Mouse (Mus musculus) hindbrain, embryonic 11.5 days (tissue): Measurements from ENCODE around the gene Acad11. TPM values are rescaled to one million over a fixed set of nuclear protein-coding genes. Genes with fewer than 3 reads are reported as not detected.

Source experiments
- ATAC-seq: fragments of 200-750 bp; cut with Nextera tagmentation; 2 replicates; pipeline ENCODE4 v1.8.0; 2017; ENCODE audit warnings: mild to moderate bottlenecking, moderate TSS enrichment, moderate library complexity; ENCODE audit not compliant: low FRiP score
- DNase-seq: peaks from one replicate; pipeline ENCODE4 v3.0.0-alpha.2; 2015; ENCODE audit warnings: low spot score
- H3K27ac ChIP-seq: fragments of 300-500 bp; sonication (generic); 2 replicates; pipeline ENCODE4 v1.5.1; 2014; ENCODE audit warnings: mild to moderate bottlenecking, low read depth, low read length
- H3K27me3 ChIP-seq: fragments of 300-500 bp; sonication (generic); 2 replicates; pipeline ENCODE4 v1.6.1; 2014; ENCODE audit warnings: mild to moderate bottlenecking, low read length, moderate library complexity, mixed read lengths; ENCODE audit not compliant: control insufficient read depth, insufficient read depth
- H3K36me3 ChIP-seq: fragments of 300-500 bp; sonication (generic); 2 replicates; pipeline ENCODE4 v1.6.1; 2014; ENCODE audit warnings: mild to moderate bottlenecking, low read length, moderate library complexity, mixed read lengths; ENCODE audit not compliant: control insufficient read depth, insufficient read depth
- H3K4me1 ChIP-seq: fragments of 300-500 bp; sonication (generic); replicated peaks from 2 replicates; pipeline ENCODE4 v1.6.1; 2014; ENCODE audit warnings: low read length, mixed read lengths; ENCODE audit not compliant: control insufficient read depth, insufficient read depth
- H3K4me2 ChIP-seq: fragments of 300-500 bp; sonication (generic); replicated peaks from 2 replicates; pipeline ENCODE4 v1.6.1; 2014; ENCODE audit warnings: mild to moderate bottlenecking, low read depth, low read length
- H3K4me3 ChIP-seq: fragments of 300-500 bp; sonication (generic); 2 replicates; pipeline ENCODE4 v1.5.1; 2014; ENCODE audit warnings: low read depth, low read length
- H3K9ac ChIP-seq: fragments of 300-500 bp; sonication (generic); 2 replicates; pipeline ENCODE4 v1.6.1; 2014; ENCODE audit warnings: low read depth, low read length
- H3K9me3 ChIP-seq: fragments of 300-500 bp; sonication (generic); 2 replicates; pipeline ENCODE4 v1.6.1; 2016; ENCODE audit warnings: low read length; ENCODE audit not compliant: control insufficient read depth
- WGBS: fragments of 180-500 bp; shearing (Covaris S2); extraction: QIAGEN DNeasy Blood & Tissue Kit; methylation state at CpG from one replicate; pipeline ENCODE4 v1.1.7; 2014; 5-methylcytosine and 5-hydroxymethylcytosine counted together
- polyA plus RNA-seq: library from polyadenylated mRNA; unstranded; fragments of >200 nt; fragmentation: Nextera tagmentation; extraction: Ambion mirVana; gene quantifications from 2 replicates; pipeline ENCODE4 v1.2.1, GENCODE M21; 2014

Acad11 gene
- polyA plus RNA-seq, 1 experiment from 2014 or later, result 7.9 TPM

GRCm38 (mm10) chr9:104039031-104039695 is 24.0 kb upstream of the Acad11 start:
- no peaks in the 10 kb centered on the region for H3K9me3 ChIP-seq
- H3K4me3 ChIP-seq, result no peak overlapping the region
- no peak for DNase-seq
- no peaks in the 10 kb centered on the region for H3K4me1 ChIP-seq
- WGBS, result 93% methylated on average over 21 of the region's 21 CpGs
- no peak overlapping the region for H3K4me2 ChIP-seq
- H3K27ac ChIP-seq, result no peak overlapping the region
- no peaks in the 10 kb centered on the region for H3K36me3 ChIP-seq
- no peaks in the 10 kb centered on the region for H3K27me3 ChIP-seq
- H3K9ac ChIP-seq, result no peak overlapping the region
- ATAC-seq, result no peak

GRCm38 (mm10) chr9:104039742-104040141 is 23.4 kb upstream of the Acad11 start:
- H3K4me2 ChIP-seq, result no peak overlapping the region
- DNase-seq (no peak), ATAC-seq (no peak)
- H3K9me3 ChIP-seq, result no peaks in the 10 kb centered on the region
- no peaks in the 10 kb centered on the region for H3K27me3 ChIP-seq
- H3K36me3 ChIP-seq, result no peaks in the 10 kb centered on the region
- no peak overlapping the region for H3K4me3 ChIP-seq
- H3K4me1 ChIP-seq, result no peaks in the 10 kb centered on the region
- no peak overlapping the region for H3K9ac ChIP-seq
- WGBS, result 90% methylated on average over 4 of the region's 4 CpGs
- H3K27ac ChIP-seq, result no peak overlapping the region

GRCm38 (mm10) chr9:104040362-104040761 is 22.8 kb upstream of the Acad11 start, which contains the start of gene Gm28305:
Gene Gm28305 (plus strand): TSS chr9:104040662.
- H3K27ac ChIP-seq, result no peak within 1 kb of the TSS
- no peak within 1 kb of the TSS for H3K4me2 ChIP-seq
- no peaks in the 10 kb centered on the region for H3K27me3 ChIP-seq
- WGBS, result 72% methylated on average over 2 of the region's 2 CpGs
- DNase-seq (no peak), ATAC-seq (no peak)
- H3K4me3 ChIP-seq, result no peak within 1 kb of the TSS
- no peaks in the 10 kb centered on the region for H3K9me3 ChIP-seq
- no peaks in the 10 kb centered on the region for H3K4me1 ChIP-seq
- H3K9ac ChIP-seq, result no peak within 1 kb of the TSS
- no peaks in the 10 kb centered on the region for H3K36me3 ChIP-seq

GRCm38 (mm10) chr9:104043676-104044075 is 19.5 kb upstream of the Acad11 start:
- Histone ChIP-seq H3K4me3 (no peak overlapping the region), H3K9ac (no peak overlapping the region), H3K9me3 (no peaks in the 10 kb centered on the region), H3K4me1 (no peaks in the 10 kb centered on the region), H3K4me2 (no peak overlapping the region), H3K27ac (no peak overlapping the region), H3K27me3 (no peaks in the 10 kb centered on the region), H3K36me3 (no peaks in the 10 kb centered on the region)
- ATAC-seq, result no peak
- WGBS, result 89% methylated on average over 4 of the region's 4 CpGs
- DNase-seq, result no peak

- Histone ChIP-seq H3K4me2 (no peak overlapping the region), H3K4me3 (no peak overlapping the region), H3K4me1 (no peaks in the 10 kb centered on the region), H3K27ac (no peak overlapping the region), H3K9me3 (no peaks in the 10 kb centered on the region), H3K27me3 (no peaks in the 10 kb centered on the region), H3K36me3 (peaks cover 15% of the 10 kb centered on the region), H3K9ac (no peak overlapping the region)
- ATAC-seq (no peak), DNase-seq (no peak)
- 91% methylated on average over 6 of the region's 6 CpGs for WGBS
These were observed 12.1 kb upstream of the Acad11 start for GRCm38 (mm10) chr9:104051028-104051427.

GRCm38 (mm10) chr9:104062430-104063243 is 540 bp upstream of the Acad11 start, which contains the start of gene Uba5:
Gene Uba5 (minus strand): TSS chr9:104063134.
- DNase-seq (peak; percentile 84), ATAC-seq (peak; percentile 85)
- Histone ChIP-seq H3K4me2 (peak within 1 kb of the TSS; percentile 84), H3K36me3 (no peaks in the 10 kb centered on the region), H3K9me3 (no peaks in the 10 kb centered on the region), H3K4me1 (peaks cover 9% of the 10 kb centered on the region; the same call in 1 of the 2 replicates), H3K9ac (peak within 1 kb of the TSS; percentile 82), H3K27ac (no peak within 1 kb of the TSS), H3K27me3 (no peaks in the 10 kb centered on the region), H3K4me3 (peak within 1 kb of the TSS; percentile 81)
- WGBS, result under 1% methylated on average over 56 of the region's 59 CpGs

GRCm38 (mm10) chr9:104064571-104064970 is 1.4 kb downstream of the Acad11 start:
- ATAC-seq, result no peak
- H3K9me3 ChIP-seq, result no peaks in the 10 kb centered on the region
- no peak overlapping the region for H3K4me3 ChIP-seq
- H3K27ac ChIP-seq, result no peak overlapping the region
- H3K9ac ChIP-seq, result no peak overlapping the region
- no peaks in the 10 kb centered on the region for H3K36me3 ChIP-seq
- peaks cover 9% of the 10 kb centered on the region; the same call in 1 of the 2 replicates for H3K4me1 ChIP-seq
- no peaks in the 10 kb centered on the region for H3K27me3 ChIP-seq
- 46% methylated on average over 1 of the region's 1 CpGs for WGBS
- no peak overlapping the region for H3K4me2 ChIP-seq
- no peak for DNase-seq

GRCm38 (mm10) chr9:104070241-104070640 is 7.1 kb downstream of the Acad11 start:
- Histone ChIP-seq H3K9me3 (no peaks in the 10 kb centered on the region), H3K27ac (no peak overlapping the region), H3K27me3 (no peaks in the 10 kb centered on the region), H3K4me1 (no peaks in the 10 kb centered on the region), H3K4me2 (no peak overlapping the region), H3K4me3 (no peak overlapping the region), H3K9ac (no peak overlapping the region), H3K36me3 (no peaks in the 10 kb centered on the region)
- 79% methylated on average over 4 of the region's 4 CpGs for WGBS
- ATAC-seq, result no peak
- no peak for DNase-seq
